Mouse (Mus musculus) layer of hippocampus, postnatal 14 days (tissue): ENCODE results near the gene Smg6. TPM values are rescaled to one million over a fixed set of nuclear protein-coding genes. Genes with fewer than 3 reads are reported as not detected.

Experiments
- DNase-seq, 2 experiments: peaks; one replicate each; pipeline ENCODE4 v3.0.0; 2021 to 2022; ENCODE audit warnings: low spot score in 2 of 2, mixed read lengths in 1 of 2
- long read RNA-seq, 2 experiments: library from polyadenylated mRNA; stranded (forward); transcript quantifications; one replicate each; pipeline ENCODE4 v2.0.0; 2021
- total RNA-seq, 2 experiments: library from RNA; stranded (reverse); gene quantifications; 2 replicates each; pipeline ENCODE4 v1.2.3; 2021

Smg6 gene
- 10 to 100 TPM; 23.8 to 24.9 TPM for total RNA-seq
- long read RNA-seq, experiment 1, full-length matches to known transcripts: 7 of 14 reads
- long read RNA-seq, experiment 1, partial matches to known transcripts: 4 of 14 reads
- long read RNA-seq, experiment 1, other reads (novel, unspliced or antisense): 3 of 14 reads
- long read RNA-seq, experiment 2, full-length matches to known transcripts: 5 of 15 reads
- long read RNA-seq, experiment 2, partial matches to known transcripts: 9 of 15 reads
- long read RNA-seq, experiment 2, other reads (novel, unspliced or antisense): 1 of 15 reads

GRCm38 (mm10) chr11:74925577-74926387, at the start of gene Smg6, which contains the start of gene Srr:
TSS of gene Smg6 (plus strand) at chr11:74925823.
TSS of gene Srr (minus strand) at chr11:74925948.
- DNase-seq: peak; percentile 90 to 93

DNA sequence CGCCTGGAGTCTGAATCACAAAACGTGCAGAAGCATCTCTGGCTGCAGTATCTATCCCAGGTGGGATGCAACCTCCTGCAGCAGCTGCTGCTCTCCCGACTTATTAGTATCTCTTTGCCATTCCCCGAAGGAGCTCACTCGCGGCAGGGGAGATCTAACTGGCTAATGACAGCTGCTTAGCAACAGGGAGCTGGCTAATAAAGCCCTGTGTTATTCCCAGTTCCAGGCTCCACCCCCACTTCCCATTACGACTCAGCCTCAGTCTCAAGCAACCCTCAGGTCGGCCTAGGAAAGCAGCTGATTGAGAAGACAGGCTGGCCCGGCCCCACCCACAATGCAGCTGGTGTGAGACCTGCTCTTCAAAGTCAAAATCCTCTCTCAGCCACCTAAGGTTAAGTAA, 48.8 kb upstream of the Smg6 start:
- DNase-seq: peak; percentile 69 to 79

GRCm38 (mm10) chr11:74880999-74881398, 44.6 kb upstream of the Smg6 start:
- DNase-seq: no peak

DNA sequence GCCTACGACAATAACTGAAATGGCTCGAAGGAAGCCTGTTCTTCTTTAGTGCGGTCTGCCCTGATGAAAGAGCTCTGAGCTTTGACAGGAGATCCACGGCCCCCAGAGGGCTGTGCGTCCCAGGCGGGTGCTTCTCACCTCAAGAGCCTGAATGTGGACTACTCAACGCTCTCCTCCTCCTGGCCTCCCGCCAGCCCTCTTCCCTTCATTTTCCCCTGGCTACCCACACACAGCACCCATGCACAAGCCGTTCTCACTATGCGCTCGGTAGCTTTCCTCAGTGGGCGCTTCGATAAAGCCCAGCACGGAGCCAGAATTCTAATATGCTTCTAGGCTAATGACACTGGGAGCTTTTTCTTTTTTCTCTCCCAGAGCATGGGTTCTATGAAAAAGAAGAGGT, 43.6 kb upstream of the Smg6 start:
- DNase-seq: peak; percentile 29 to 49

DNA sequence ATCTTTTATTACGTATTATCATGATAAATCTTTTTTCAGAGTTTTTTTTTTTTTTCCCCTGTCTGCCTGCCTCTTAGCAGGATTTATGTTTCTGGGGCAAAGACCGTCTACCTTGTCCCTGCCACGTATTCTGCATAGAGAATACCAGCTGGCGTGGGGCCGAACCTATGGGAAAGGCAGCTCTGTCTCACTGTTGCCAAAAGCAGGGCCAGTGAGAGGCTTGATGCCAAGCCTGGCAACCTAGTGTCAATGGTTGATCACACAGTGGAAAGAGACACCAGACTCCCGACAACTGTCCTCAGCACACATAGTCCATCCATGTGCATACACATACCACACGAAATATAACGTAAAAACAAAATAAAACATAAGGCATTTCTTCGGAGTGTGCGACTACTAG, 42.5 kb upstream of the Smg6 start:
- DNase-seq: no peak

DNA sequence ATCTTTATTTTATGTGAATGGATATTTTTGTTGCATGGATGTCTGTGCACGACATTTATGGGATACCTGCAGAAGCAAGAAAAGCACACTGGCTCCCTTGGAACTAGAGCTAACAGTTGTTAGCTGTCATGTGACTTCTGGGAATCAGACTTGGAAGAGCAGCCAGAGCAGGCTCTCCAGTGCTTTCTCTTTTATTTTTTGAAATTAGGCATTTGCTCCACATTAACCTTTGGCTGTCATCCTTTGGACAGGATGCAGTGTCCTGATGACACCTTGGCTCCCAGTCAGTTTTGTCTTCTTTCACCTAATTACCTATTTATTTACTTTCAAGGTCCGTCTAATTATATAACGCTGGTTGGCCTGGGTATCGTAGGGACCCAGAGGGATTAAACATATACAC, 31.0 kb upstream of the Smg6 start:
- no peak for DNase-seq

- peak; percentile 60 to 64 for DNase-seq
These were observed 29.4 kb upstream of the Smg6 start for GRCm38 (mm10) chr11:74895980-74896900.

DNA sequence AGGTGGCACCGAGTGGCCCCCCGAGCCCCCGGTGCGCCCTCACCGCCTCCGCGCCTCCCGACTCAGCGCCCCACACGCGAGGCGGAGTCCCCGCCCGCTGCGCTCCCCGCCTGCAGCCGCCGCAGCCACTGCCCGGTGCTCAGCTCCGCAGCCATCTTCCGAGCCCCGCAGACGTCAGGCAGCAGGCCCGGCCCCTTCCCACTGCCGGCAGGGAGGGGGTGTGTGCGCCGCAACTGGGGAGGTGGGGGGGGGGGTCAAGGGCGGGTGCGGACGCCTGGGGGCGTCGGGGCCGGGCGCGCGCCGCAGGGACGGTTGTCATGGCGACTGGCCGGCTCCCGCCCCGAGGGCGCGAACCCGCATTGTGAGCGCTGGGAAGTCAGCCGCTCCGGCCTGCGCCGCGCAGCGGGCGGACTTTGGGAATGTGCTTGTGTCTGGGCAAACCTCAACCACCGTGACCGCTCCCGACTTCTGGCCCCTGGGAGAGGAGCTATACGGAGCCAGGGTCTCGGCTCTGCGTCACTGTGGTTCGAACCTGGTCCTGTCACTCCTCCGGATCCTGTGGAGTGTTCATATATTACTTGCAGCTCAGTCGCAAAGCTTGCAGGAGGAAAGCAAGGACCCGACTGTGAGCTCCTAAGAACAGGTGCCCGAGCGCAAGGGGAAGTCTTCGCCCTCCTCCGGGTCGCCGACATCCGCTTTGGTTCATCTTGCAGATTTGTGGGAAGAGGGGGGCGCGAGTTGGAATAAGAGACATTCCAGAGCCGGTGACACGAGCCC, 28.5 kb upstream of the Smg6 start, which contains the start of gene Sgsm2:
Gene Sgsm2 (minus strand): TSS at position 160 of the 777 bp plus-strand sequence.
- DNase-seq: peak; percentile 60 to 75

- peak; percentile 86 to 88 for DNase-seq
These were observed 27.7 kb upstream of the Smg6 start, which contains the start of gene Tsr1 for GRCm38 (mm10) chr11:74897678-74898516. TSS of gene Tsr1 (plus strand) at chr11:74898071.

DNA sequence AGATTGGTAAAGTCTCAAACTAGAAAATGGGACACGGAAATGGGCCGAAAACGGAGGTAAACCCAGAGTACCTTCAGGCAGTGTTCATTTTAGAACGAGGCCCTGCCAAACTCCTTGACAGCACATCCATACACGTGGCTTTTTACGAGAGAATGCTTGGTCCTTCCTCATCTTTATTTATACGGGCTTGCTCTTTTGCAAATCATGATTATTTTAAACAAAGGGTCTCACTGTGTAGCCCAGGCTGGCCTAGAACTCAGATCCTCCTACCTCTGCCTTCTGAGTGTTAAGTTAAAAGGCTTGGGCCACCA, 27.2 kb upstream of the Smg6 start:
- DNase-seq: no peak

GRCm38 (mm10) chr11:74901555-74901954, 24.1 kb upstream of the Smg6 start:
- DNase-seq: no peak

GRCm38 (mm10) chr11:74902416-74902815, 23.2 kb upstream of the Smg6 start:
- no peak for DNase-seq

DNA sequence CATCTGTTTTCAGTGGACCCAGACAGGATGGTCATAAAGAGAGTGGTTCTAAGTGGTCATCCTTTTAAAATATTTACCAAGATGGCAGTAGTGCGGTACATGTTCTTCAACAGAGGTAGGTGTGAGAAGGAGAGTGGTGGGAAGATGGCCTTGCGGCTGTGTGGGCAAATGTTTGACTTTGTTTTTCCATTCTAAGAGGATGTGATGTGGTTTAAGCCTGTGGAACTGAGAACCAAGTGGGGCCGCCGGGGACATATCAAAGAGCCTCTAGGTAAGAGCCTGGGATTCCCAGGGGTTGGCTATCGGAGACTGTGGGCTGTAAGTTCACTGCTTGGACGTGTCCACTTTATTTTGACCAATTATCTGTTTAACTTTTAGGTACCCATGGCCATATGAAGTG, 17.8 kb upstream of the Smg6 start:
- no peak for DNase-seq

DNA sequence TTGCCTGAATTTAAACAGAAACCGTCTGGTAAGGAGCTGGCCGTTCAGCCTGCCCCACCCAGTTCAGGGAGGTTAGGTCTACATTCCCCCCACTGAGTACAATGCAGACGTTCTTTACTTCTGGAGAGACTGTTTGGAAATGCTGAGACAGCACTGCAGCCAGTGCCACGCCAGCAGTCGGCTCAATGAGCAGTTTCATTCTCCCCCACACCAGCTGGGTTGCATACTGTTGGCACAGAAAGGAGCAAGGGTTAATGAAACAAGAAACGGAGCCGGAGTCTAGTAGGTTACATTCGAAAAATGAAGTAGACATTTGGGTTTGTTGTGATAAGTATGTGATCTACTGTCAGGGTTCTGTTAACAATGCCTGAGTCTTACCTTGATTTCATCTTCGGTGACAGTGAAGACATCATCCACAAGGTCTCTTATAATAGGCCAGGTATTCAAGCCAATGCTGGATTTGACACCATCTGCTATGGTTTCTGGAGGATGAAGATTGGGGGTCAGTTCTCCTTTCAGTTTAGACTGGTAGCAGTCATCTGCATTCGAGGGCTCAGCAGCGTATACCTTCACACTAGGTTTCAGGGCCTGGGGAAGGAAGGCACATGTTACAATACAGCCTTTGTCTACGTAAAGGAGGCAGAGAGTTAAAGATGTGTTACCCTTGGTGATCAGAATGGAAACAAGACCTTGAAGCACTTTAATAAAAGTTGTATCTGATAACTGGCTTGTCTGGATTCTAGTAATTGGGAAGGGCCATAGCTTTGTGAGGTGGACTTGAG, 16.8 kb upstream of the Smg6 start:
- no peak for DNase-seq

- DNase-seq: no peak
These were observed 15.6 kb upstream of the Smg6 start for GRCm38 (mm10) chr11:74909978-74910377.

GRCm38 (mm10) chr11:74912492-74912891, 13.1 kb upstream of the Smg6 start:
- no peak for DNase-seq

GRCm38 (mm10) chr11:74919249-74919648, 6.4 kb upstream of the Smg6 start:
- DNase-seq: no peak

DNA sequence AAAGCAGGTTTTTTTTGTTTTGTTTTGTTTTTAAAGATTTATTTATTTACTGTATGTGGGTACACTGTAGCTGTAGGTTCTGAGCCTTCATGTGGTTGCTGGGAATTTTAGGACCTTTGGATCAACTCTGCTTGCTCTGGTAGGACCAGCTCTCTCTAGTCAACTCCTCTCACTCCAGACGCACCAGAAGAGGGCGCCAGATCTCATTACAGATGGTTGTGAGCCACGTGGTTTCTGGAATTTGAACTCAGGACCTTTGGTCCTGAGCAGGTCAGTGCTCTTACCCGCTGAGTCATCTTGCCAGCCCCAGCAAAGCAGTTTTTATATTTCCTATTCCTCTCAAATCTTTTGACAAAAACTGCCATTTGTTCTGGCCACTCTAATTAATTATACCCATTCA, 1.5 kb upstream of the Smg6 start:
- no peak for DNase-seq
